Mouse (Mus musculus) 3T3-L1 (cell line): ENCODE results near the gene Pcgf3.

Experiments
- DNase-seq: peaks from one replicate; pipeline ENCODE4 v3.0.0-alpha.2; 2015; ENCODE audit warnings: low read depth, low spot score

Gene Pcgf3

GRCm38 (mm10) chr5:108554041-108554440 lies 93.0 kb downstream of the Pcgf3 start:
- no peak for DNase-seq
